Mouse (Mus musculus): ENCODE results near the gene Olfr1381. TPM values are rescaled to one million over a fixed set of nuclear protein-coding genes. Genes with fewer than 3 reads are reported as not detected.

The Olfr1381 gene
- polyA plus RNA-seq (2014; fragmentation: Illumina TruSeq; extraction: RNeasy Lipid Tissue Mini Kit (QIAGEN cat#74804); ENCODE audit: insufficient read depth, low read depth, low replicate concordance), result not detected

GRCm38 (mm10) chr11:49543149-49543548 lies at the start of gene Olfr1381:
Gene Olfr1381, plus strand, starts transcription at chr11:49543449.

GRCm38 (mm10) chr11:49519348-49519747 lies 23.9 kb upstream of the Olfr1381 start, which contains the start of gene Olfr1383:
Gene Olfr1383, plus strand, starts transcription at chr11:49519648.

GRCm38 (mm10) chr11:49527947-49528346 lies 15.3 kb upstream of the Olfr1381 start, which contains the start of gene Olfr1382:
Gene Olfr1382, plus strand, starts transcription at chr11:49528247.

GRCm38 (mm10) chr11:49556578-49556977 lies 13.3 kb downstream of the Olfr1381 start, which contains the start of gene Olfr1380:
Gene Olfr1380, plus strand, starts transcription at chr11:49556878.

Other genes with a start within 250 kb of the Olfr1381 start
- not detected for gene Olfr10, start 238.7 kb upstream of the Olfr1381 start, polyA plus RNA-seq (2014; fragmentation: Illumina TruSeq; extraction: RNeasy Lipid Tissue Mini Kit (QIAGEN cat#74804); ENCODE audit: insufficient read depth, low read depth, low replicate concordance)
- not detected for gene Olfr1391, start 220.7 kb upstream of the Olfr1381 start, polyA plus RNA-seq (2014; fragmentation: Illumina TruSeq; extraction: RNeasy Lipid Tissue Mini Kit (QIAGEN cat#74804); ENCODE audit: insufficient read depth, low read depth, low replicate concordance)
- gene Olfr1390, start 208.3 kb upstream of the Olfr1381 start, polyA plus RNA-seq (2014; fragmentation: Illumina TruSeq; extraction: RNeasy Lipid Tissue Mini Kit (QIAGEN cat#74804); ENCODE audit: insufficient read depth, low read depth, low replicate concordance), result not detected
- not detected for gene Olfr1389, start 120.4 kb upstream of the Olfr1381 start, polyA plus RNA-seq (2014; fragmentation: Illumina TruSeq; extraction: RNeasy Lipid Tissue Mini Kit (QIAGEN cat#74804); ENCODE audit: insufficient read depth, low read depth, low replicate concordance)
- gene Olfr1388, start 106.8 kb upstream of the Olfr1381 start, polyA plus RNA-seq (2014; fragmentation: Illumina TruSeq; extraction: RNeasy Lipid Tissue Mini Kit (QIAGEN cat#74804); ENCODE audit: insufficient read depth, low read depth, low replicate concordance), result not detected
- gene Olfr1387, start 88.1 kb upstream of the Olfr1381 start, polyA plus RNA-seq (2014; fragmentation: Illumina TruSeq; extraction: RNeasy Lipid Tissue Mini Kit (QIAGEN cat#74804); ENCODE audit: insufficient read depth, low read depth, low replicate concordance), result not detected
- gene Olfr1386, start 78.4 kb upstream of the Olfr1381 start, polyA plus RNA-seq (2014; fragmentation: Illumina TruSeq; extraction: RNeasy Lipid Tissue Mini Kit (QIAGEN cat#74804); ENCODE audit: insufficient read depth, low read depth, low replicate concordance), result not detected
- not detected for gene Olfr1385, start 54.4 kb upstream of the Olfr1381 start, polyA plus RNA-seq (2014; fragmentation: Illumina TruSeq; extraction: RNeasy Lipid Tissue Mini Kit (QIAGEN cat#74804); ENCODE audit: insufficient read depth, low read depth, low replicate concordance)
- gene Olfr1384, start 36.7 kb upstream of the Olfr1381 start, polyA plus RNA-seq (2014; fragmentation: Illumina TruSeq; extraction: RNeasy Lipid Tissue Mini Kit (QIAGEN cat#74804); ENCODE audit: insufficient read depth, low read depth, low replicate concordance), result not detected
- gene Olfr1383, start 23.8 kb upstream of the Olfr1381 start, polyA plus RNA-seq (2014; fragmentation: Illumina TruSeq; extraction: RNeasy Lipid Tissue Mini Kit (QIAGEN cat#74804); ENCODE audit: insufficient read depth, low read depth, low replicate concordance), result not detected
- not detected for gene Olfr1382, start 15.2 kb upstream of the Olfr1381 start, polyA plus RNA-seq (2014; fragmentation: Illumina TruSeq; extraction: RNeasy Lipid Tissue Mini Kit (QIAGEN cat#74804); ENCODE audit: insufficient read depth, low read depth, low replicate concordance)
- gene Olfr1380, start 13.4 kb downstream of the Olfr1381 start, polyA plus RNA-seq (2014; fragmentation: Illumina TruSeq; extraction: RNeasy Lipid Tissue Mini Kit (QIAGEN cat#74804); ENCODE audit: insufficient read depth, low read depth, low replicate concordance), result not detected
- gene Flt4, start 65.8 kb downstream of the Olfr1381 start, polyA plus RNA-seq (2014; fragmentation: Illumina TruSeq; extraction: RNeasy Lipid Tissue Mini Kit (QIAGEN cat#74804); ENCODE audit: insufficient read depth, low read depth, low replicate concordance), result 7.2 TPM
- gene Scgb3a1, start 120.2 kb downstream of the Olfr1381 start, polyA plus RNA-seq (2014; fragmentation: Illumina TruSeq; extraction: RNeasy Lipid Tissue Mini Kit (QIAGEN cat#74804); ENCODE audit: insufficient read depth, low read depth, low replicate concordance), result 1,932 TPM
- 18.5 TPM for gene Cnot6, start 169.3 kb downstream of the Olfr1381 start, polyA plus RNA-seq (2014; fragmentation: Illumina TruSeq; extraction: RNeasy Lipid Tissue Mini Kit (QIAGEN cat#74804); ENCODE audit: insufficient read depth, low read depth, low replicate concordance)